10 mouse cellular contexts compared by ENCODE assay signal in the genomic region with DNA sequence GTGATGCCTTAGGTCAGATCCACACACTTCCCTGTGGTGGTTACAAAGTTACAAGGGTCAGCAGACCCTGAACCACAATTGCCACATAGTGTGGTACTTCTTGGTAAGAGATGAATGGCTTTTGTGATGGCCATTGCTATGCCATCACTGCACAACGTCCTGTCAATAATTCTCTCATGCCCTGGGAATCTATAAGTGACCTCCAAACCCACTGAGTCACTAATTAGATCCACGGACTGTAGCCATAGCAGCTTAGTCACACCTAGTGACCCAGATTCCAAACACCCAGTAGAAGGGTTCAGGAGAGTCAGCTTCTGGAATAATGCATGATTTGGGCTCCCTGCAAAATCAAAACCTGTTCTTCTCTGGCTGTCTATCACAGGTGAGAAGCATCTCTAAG.
"Had no signal": no experiment of that assay in that cellular context is flagged by ENCODE, and none has a peak within 500 bp of the region (broad histone marks: within the 10 kb centered on the region; RNA-seq: fewer than 3 reads in every experiment).

No protein-coding gene starts in this region.

- H3K9ac ChIP-seq: intestine, embryonic 15.5 days; limb, embryonic 15.5 days; liver, embryonic 13.5 days; midbrain, embryonic 13.5 days; stomach, embryonic 15.5 days had no signal

- H3K27me3 ChIP-seq: intestine, embryonic 15.5 days; limb, embryonic 15.5 days; liver, embryonic 13.5 days; midbrain, embryonic 13.5 days; stomach, embryonic 15.5 days had no signal

- H3K9me3 ChIP-seq: intestine, embryonic 15.5 days; limb, embryonic 15.5 days; liver, embryonic 13.5 days; midbrain, embryonic 13.5 days; stomach, embryonic 15.5 days had no signal

- DNase-seq: kidney, postnatal 36 days; liver, embryonic 13.5 days; lung, adult 18-20 months; right cerebral cortex, postnatal 14 days; thymus, adult 2 months; thymus, postnatal 25 days had no signal

- H3K4me3 ChIP-seq: intestine, embryonic 15.5 days; limb, embryonic 15.5 days; liver, embryonic 13.5 days; midbrain, embryonic 13.5 days; stomach, embryonic 15.5 days had no signal

- H3K4me2 ChIP-seq: intestine, embryonic 15.5 days; limb, embryonic 15.5 days; liver, embryonic 13.5 days; midbrain, embryonic 13.5 days; stomach, embryonic 15.5 days had no signal

- H3K27ac ChIP-seq: intestine, embryonic 15.5 days; limb, embryonic 15.5 days; liver, embryonic 13.5 days; midbrain, embryonic 13.5 days; stomach, embryonic 15.5 days had no signal

- ATAC-seq: intestine, embryonic 15.5 days; midbrain, embryonic 13.5 days had no signal
